Mouse (Mus musculus) right cerebral cortex, adult 2 months (tissue): ENCODE results near the gene Adora3.

Source experiments
- DNase-seq, 2 experiments: peaks; one replicate each; pipeline ENCODE4 v3.0.0; 2021 to 2022; ENCODE audit warnings: low spot score in 2 of 2

Adora3 gene

DNA sequence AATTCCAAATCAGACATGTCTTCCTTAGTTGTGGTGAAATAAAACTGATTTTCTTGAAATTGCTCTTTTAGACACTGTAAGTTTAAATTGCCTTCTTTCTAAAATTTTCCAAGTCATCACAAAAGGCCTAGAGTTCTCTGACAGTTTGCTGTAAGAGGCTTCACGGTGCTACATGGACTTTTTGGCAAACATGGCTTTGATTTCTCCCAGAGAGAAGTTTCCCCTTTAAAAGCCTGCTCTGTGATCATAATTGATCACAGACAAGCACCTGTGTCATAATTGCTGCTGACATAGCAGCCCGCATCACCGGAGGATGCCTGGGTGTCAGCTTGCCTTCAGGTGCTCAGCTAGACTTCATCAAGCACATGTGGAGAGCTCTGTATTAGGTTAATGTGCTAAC, at the start of gene Adora3, which contains the start of gene Tmigd3:
Gene Adora3, plus strand, starts transcription at position 301 of the 400 bp plus-strand sequence.
Gene Tmigd3, plus strand, starts transcription at position 346 of the 400 bp plus-strand sequence.
- DNase-seq: no peak

DNA sequence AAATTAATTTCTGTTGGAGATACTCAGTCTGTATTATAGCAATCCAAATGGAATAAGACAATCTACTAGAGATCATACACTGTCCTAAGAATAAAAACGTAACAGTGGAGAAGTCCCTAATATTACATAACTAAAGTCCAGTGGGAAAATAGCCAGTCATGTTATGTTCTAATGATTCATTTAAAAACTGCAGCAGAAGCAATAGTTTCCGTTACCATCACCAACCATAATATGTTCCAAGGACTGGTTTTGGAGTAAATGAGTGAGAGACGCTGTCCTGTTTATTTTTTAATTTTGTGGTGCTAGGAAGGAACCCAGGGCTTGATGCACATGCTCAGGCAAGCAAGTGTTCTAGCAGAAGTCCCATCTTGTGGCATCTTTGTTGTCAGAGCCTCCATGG, 49.2 kb upstream of the Adora3 start:
- no peak for DNase-seq

DNA sequence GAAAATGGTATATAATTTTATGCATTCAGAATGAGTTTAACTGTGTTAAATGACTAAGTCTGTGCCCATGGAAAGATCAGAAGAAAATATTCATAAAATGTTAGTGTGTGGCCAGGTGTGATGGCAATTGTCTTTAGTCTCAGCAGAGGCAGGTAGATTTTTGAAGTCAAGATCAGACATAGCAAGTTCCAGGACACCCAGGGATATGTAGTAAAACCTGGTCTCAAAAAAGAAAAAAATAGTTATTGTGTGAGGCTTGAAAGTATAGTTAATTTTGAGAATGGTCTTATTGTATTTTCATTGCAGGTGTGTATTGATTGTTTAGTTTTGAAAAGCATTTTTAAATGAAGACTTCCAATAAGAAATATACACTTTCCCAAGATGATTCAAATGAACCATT, 47.0 kb upstream of the Adora3 start:
- DNase-seq: no peak

DNA sequence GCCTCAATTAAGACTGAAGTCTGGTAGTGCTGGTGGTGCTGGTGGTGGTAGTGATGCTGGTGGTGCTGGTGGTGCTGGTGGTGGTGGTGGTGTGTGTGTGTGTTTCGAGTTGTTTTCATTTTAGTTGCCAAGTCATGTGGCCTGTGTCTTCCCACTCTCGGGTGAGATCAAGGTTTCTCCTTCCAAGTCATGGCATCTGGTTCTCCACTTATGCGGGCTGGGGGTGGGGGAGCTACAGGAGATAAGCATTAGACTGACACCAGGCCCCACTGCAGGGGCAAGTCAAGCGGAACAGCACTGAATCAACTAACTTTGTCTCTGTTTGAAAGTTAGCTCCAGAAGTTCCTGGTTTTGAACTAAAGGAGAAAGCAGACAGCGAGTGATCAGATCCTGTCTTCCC, 46.6 kb upstream of the Adora3 start:
- DNase-seq: no peak

DNA sequence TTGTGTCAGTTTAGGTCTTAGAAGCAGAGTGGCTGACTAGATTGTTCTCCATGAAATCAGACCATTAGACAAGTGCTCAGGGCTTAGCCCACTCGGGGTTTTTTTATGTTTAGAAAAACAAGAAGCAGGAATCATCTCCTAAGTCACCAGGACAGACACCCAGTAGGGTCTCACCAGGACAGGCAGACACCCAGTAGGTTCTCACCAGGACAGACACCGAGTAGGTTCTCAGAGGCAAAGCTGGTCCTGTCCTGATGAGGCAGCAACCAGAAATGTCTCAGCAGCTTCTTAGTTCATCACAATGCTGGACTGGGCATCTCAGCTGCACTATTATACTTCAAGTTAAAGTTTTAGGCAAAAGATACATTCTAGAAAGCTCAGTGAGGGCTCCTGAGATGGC, 46.0 kb upstream of the Adora3 start:
- DNase-seq: no peak

DNA sequence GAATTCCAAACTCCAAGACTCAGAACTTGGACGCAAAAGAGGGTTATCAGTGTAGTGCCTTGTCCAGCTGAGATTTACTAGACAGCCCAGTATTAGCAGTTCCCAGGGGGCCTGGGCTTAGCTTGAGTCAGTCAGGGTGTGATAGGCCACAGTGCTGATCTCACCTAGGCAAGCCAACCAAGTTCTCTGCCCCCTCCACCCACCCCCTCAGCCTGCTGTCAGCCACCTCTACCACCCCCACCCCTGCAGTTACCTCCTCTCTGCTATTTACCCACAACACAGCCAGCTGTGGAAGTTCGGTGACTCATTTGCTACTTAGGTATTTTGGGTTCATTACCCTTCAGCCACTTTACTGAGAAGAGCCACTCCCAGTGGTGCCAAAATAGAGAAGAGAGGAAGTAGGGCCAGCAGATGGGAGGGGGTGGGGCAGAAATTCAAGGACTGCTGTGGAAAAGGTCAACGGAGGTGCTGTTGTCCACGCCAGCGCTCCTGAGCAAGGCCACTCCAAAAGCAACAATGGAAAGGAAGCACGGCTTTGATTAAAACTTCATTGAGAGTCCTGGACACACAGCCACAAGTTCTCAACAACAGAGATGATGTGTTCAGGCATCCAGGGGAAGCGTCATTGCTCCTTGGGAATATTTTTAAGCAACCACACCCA, 45.0 kb upstream of the Adora3 start:
- DNase-seq: no peak

DNA sequence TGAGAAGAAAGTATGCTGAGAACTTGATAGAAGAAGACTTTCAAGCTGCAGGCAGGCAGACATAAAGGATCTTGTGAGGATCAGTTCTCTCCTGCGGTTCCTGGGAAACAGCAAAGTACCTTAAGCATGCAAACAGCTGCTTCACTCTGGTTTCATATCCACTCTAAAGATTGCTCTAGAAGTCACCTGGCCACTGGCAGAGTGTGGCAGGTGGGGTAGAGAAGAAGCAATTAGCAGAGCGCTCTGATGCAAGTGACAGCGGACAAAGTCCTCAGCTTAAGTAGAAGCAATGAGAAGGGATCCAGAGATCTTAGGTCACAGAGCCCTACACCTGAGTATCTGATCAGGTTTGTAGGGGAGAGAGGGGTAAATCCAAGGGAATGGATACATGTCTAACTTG, 39.1 kb upstream of the Adora3 start:
- DNase-seq: no peak

DNA sequence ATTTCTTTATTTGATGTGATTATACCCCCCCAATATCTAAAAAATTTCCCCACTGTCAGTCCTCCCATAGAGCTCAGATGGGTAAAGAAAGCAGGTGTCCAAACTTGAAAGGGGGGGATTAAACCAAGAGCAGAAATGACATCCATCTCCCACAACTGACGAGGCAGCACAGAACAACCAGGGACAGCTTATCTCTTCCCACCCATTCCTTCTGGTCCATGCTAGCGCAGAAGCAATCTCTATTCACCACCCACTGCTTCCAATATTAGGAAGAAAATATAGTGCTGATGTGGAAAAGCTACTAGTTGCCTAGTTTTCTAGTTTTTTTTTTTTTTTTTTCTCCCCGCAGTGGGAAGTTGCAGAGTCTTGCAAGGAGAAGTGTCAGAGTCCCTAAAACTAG, 34.8 kb upstream of the Adora3 start:
- no peak for DNase-seq

DNA sequence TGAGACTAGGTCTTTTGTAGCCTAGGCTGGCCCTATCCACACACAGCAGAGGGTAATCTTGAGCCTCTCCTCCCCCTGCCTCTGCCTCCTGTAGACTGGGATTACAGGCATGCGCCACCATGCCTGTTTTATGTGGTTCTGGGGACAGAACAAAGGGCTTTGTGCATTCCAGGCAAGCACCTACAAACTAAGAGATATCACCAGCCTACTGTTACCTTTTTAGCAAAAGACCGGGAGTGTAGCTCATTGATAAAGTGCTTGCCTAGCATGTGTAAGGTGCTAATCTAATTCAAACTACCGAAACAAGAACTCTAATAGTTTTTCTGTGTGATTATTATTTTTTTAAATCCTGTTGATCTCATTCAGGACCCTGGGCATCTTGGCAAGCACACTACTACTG, 33.8 kb upstream of the Adora3 start:
- no peak for DNase-seq

DNA sequence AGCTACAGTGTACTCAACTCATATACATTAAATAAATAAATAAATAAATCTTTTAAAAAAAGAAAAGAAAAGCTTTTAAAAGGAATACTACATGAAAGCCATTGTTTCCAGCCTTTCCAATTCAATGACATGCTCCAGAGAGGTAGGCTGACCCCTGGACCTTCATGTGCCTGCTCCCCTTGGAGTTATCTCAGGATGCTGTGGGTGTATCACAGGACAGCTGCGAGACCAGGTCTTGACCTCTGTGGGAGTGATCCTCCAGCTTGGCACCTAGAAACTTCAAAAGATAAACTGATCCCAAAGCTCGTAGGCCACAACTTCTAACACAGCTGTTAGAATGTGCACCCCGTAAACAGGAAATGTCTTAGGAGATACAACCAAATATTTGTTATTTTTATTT, 32.0 kb upstream of the Adora3 start:
- no peak for DNase-seq

DNA sequence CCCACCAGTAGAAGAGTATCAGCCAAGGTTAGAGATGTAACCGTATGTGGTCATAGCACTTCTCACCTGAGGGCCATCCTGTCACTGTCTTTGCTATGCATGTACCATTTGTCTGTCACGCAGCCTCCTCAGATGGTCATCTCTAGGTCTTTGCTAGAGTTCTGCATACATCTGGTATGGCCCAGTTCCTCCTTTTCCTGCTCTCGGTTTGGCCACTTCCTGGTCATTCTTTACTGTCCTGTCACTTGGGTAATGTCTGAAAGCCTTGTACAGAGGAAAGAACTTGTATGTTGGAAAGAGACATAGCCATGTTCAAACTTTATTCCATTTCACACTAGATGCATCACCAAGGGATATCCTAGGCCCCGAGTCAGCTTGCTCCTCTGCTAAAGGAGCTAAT, 30.8 kb upstream of the Adora3 start:
- no peak for DNase-seq

DNA sequence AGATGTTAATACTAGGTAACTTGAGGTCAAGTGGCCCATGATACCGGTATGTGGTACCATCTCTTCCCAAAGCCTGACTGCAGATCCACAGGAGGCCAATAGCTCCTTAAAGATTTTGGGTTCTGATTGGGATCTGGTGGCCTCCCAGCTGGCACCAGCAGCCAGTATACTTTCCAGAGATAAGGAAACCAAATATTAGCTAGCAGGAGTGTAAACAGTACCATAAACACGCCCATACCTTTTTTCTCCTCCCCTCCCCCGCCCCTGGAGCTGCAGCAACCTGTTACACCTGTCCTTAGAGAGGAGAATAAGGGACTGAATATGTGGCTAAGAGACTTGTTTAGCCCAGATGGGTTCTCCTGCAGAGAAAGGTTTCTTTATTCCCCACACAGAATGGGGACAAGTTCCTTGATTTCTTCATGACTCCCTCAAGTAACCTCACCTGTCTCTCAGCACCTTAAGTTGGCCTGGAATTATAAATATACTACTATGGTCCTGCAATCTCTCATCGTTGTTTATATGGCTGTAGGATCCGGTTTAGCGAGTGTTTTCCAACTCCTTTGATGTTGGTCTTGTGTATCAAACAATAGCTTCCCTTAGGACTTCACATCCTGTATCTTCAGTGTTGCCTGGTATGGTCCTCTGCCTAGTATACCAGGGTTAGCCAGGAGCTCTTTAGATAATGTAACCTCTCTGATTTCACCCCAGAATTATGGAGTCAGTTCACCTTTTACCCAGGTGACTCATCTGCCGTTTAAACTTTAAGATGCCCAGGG, 24.2 kb upstream of the Adora3 start:
- DNase-seq: no peak

DNA sequence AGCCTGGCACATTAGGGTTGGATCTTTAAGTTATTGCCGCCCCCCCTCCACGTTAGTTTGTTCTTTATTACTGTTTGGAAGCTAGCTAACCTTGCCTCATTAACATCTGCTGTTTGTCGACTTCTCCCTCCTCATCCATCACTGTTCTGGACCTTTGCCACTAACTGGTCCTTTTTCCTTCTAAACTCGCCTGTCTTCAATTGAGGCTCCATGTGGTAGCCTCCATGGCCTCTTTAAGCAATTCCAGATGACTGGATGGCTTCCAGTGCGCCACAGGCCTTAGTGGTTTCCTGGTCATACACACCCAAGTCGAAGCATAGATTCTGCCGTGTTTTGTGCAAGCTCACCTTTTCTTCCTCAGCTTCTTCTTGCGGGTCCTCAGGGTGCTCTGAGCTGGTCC, 16.9 kb upstream of the Adora3 start:
- no peak for DNase-seq

DNA sequence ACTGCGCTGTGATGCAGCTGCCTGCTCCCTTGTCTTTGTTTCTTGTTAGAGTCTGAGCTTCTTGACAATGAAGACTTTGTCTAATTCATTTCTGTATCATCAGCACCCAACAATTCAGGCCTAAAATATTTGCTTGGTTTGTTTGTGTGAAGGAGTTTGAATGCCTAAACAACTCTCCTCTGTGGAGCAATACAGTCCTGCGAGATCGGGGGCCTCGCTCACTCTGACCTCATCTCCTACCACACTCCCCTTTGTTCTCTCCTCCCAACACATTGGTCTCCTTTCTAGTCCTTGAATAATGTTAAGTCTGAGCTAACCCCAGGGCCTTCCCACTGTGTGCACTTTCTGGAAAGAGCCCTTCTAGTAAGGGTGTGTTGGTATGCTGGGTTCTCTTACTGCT, 15.9 kb upstream of the Adora3 start:
- no peak for DNase-seq

DNA sequence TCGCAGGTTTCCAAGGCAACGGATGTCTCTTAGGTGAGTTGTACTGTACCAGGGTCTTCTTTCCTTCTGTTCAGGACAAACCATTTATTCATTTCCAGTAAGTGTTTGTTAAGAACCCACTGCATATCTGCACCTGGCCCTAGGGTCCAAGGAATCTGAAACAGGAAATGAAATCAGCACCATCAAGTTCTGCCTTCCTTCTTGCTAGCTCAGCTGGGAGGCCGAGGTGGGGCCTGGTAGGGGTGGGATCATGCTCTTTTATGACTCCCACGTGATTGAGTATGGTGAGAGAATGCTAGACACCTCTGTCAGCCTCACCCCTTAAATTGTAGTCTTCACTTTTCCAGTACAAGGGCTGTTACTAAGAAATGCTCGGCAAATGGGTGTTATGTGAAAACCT, 13.1 kb upstream of the Adora3 start:
- DNase-seq: no peak

DNA sequence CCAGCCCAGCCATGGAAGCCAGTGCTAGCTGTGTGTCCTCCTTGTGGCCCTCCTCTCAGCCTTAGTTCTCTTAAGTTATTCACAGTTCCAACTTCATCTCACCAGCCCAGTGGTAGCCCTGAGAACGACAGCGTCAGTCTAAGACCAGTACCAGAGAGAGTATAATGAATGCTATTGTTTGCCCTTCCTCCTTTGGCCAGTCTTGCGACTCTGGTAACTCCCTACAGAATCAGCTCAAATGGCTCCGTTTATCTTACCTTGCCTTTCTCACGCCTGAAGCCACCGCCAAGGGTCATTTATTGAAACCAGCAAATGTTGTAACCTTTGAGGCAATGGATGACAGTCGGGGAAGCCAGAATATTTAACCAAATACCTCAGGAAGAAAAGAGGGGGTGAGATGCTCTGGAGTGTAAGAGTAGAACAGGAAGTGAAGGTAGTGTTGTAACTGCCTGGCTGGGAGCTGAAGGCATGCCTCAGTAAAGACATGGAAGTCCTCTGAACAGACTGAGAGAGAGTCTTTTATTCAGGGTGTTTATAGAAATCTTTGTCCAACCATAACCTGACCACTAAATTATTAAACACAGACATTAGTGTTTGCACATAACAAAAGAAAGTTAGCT, 8.8 kb upstream of the Adora3 start:
- DNase-seq: no peak

DNA sequence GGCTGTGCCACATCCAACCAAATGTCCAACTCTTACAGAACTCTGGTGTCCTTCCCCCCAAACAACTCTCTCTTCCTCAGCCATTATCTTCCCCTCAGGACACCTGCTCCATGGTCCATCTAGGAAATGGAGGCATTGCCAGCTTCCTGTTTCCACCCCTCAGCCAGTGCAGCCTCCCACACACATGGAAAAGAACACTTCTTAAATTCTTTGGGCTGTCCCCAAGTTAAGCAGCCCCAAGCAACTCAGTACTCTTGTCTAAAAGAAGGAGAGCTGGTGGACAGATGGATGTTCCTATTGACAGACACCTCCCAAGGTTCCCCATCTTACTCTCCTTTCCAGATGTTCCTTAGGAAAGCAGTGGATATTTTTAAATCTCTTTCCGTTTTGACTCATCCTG, 6.5 kb upstream of the Adora3 start:
- DNase-seq: no peak

DNA sequence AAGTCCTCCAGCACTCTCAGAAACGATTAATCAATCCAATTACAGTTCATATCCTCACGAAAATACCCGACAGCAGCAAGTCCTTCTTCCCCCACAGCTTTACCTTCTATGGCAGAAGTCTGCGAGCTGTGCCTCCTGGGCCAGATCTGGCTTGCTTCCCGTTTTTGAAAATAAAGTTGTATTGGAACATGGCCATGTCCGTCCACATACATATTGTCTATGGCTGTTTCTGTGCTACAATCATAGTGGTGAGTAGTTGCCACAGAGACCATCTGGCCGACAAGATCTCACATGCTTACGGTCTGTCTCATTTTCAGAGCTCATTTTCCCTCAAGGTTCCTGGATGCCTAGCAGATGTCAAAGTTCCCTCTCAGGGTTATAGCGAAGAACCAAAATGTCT, 5.5 kb upstream of the Adora3 start:
- DNase-seq: peak; percentile 41 to 52

DNA sequence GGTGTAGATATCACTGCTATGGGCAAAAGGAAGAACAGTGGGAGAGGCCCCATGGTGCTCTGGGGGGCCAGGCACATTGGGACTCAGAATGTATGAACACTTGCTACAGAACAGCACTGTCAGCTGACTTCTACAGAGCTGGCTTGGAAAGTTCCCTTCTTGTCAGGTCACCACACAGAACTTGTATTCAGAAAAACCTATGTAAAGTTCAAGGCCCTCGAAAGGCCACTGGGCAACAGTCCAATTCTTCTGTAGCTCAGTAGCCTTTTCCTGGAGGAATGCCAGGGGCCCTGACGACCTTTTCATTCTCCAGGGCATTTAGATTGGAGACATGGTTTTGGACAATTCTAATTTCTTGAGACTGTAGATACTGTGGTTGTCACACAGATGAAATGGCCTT, 2.5 kb upstream of the Adora3 start:
- DNase-seq: no peak

DNA sequence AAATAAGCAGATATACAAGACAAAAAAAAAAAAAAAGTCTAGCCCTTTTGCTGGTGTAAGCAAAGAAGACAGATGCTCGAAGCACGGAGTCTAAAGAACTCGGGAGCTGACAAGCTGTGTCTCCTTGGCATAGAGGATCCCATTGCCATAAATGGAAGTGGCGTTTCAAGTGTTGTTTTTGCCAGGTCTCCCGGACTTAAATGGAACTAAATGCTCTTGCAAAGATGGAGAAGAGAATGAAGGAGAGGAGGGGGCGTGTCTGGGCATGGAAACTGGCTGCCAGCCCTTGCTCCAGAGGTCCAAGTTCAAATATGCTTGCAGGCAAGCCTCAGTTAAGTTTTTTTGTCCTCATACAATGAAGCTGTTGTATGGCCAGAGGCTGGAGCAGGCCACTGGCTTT, 1.4 kb downstream of the Adora3 start:
- no peak for DNase-seq

DNA sequence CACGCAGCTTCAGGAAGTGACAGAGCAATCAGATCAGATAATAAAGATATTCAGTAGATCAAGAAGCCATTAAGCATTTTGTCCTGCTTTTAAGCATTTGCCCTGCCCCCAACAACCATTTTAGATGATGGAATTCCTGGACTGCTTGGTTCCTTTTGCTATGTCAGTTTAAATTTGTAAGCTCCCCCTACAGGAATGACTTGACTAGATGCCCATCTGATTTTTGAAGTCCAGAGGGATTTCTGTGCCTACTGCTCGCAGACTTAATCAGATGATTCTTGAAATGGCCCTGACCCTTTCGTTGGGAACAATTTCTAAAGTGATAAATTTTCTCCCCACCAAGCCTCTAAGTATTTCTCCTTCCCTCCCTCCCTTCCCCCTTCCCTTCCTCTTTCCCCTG, 1.9 kb downstream of the Adora3 start:
- DNase-seq: no peak

DNA sequence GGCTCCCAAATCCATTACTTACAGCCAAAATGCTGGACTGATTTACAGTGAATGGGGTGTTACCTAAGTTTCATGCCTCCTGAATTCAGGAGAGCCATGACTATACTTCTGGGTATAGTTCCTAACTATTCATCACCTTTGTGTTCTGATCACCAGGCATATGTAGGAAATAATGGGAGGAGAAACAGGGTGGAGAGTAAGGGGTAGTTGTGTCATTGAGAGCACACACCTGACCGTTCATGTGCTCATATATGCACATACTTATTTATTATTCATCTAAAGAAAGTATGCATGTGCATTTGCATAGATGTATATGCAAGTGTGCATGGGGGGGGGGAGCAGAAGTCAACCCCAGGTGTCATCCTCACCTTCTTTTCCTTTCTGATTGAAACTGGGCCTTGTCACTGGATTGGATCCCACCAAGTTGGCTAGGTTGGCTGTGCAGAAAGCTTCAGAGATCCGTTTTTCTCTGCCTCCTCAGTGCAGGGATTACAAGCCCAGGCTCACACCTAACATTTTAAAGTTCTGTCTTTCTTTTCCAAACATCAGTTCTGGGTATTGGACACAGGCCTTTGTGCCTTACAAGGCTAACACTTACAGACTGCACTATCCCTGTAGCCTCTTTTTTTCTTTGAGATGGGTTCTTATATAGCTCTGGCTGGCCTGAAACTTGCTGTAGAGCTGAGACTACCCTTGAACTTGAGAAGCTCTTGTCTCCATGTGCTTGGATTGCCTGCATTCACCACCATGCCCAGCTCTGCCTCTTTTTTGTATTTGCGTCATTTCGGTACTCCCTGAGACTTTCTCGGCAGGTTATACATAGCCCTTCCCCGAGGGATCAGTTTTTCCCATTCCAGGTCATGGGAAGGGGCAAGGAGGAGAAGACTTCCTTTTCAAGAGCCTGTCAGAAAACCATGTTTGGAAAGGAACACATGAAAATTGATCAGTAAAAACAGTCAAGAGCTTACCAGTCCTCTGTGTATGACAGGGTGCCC, 3.1 kb downstream of the Adora3 start:
- DNase-seq: no peak
